Mouse (Mus musculus) testis, postnatal 10 days (tissue): ENCODE results near the gene Eif1ad.
"Not testable (repeated sequence)": the region's sequence is repeated elsewhere in the genome, so short reads cannot be mapped to it uniquely, and the experiment has no call there.

ENCODE experiments used
- DNase-seq: peaks from one replicate; pipeline ENCODE4 v3.0.0; 2021; ENCODE audit warnings: low spot score

Eif1ad gene

GRCm38 (mm10) chr19:5377446-5377845, 10.9 kb downstream of the Eif1ad start:
- no peak for DNase-seq

GRCm38 (mm10) chr19:5383326-5383725, 16.8 kb downstream of the Eif1ad start:
- DNase-seq, result no peak

- DNase-seq, result no peak
Measured at GRCm38 (mm10) chr19:5384715-5385114, 18.2 kb downstream of the Eif1ad start.

GRCm38 (mm10) chr19:5388011-5388441, 21.5 kb downstream of the Eif1ad start:
- peak; percentile 75 for DNase-seq

GRCm38 (mm10) chr19:5388588-5389242, 22.2 kb downstream of the Eif1ad start, which contains the start of gene Sart1:
Gene Sart1, minus strand, starts transcription at chr19:5388703.
- DNase-seq, result peak; percentile 93

GRCm38 (mm10) chr19:5389647-5390046, 23.1 kb downstream of the Eif1ad start:
- peak; percentile 68 for DNase-seq

GRCm38 (mm10) chr19:5390416-5390815, 23.9 kb downstream of the Eif1ad start:
- DNase-seq, result no peak

- peak; percentile 92 for DNase-seq
Measured at GRCm38 (mm10) chr19:5392892-5393291, 26.4 kb downstream of the Eif1ad start.

GRCm38 (mm10) chr19:5394168-5394567, 27.6 kb downstream of the Eif1ad start:
- no peak for DNase-seq

- DNase-seq, result no peak
Measured at GRCm38 (mm10) chr19:5395371-5395770, 28.8 kb downstream of the Eif1ad start.

GRCm38 (mm10) chr19:5401073-5401472, 34.5 kb downstream of the Eif1ad start:
- DNase-seq, result not testable (repeated sequence)

- DNase-seq, result no peak
Measured at GRCm38 (mm10) chr19:5402293-5402692, 35.8 kb downstream of the Eif1ad start, which contains the start of gene Tsga10ip. Gene Tsga10ip, minus strand, starts transcription at chr19:5402526.

- no peak for DNase-seq
Measured at GRCm38 (mm10) chr19:5405924-5406323, 39.4 kb downstream of the Eif1ad start.

GRCm38 (mm10) chr19:5406531-5407126, 40.1 kb downstream of the Eif1ad start:
- not testable (repeated sequence) for DNase-seq

- DNase-seq, result peak; percentile 78
Measured at GRCm38 (mm10) chr19:5407133-5407532, 40.6 kb downstream of the Eif1ad start.

- no peak for DNase-seq
Measured at GRCm38 (mm10) chr19:5408057-5409001, 41.8 kb downstream of the Eif1ad start.

GRCm38 (mm10) chr19:5409068-5409467, 42.5 kb downstream of the Eif1ad start:
- peak; percentile 63 for DNase-seq

- no peak for DNase-seq
Measured at GRCm38 (mm10) chr19:5410641-5411040, 44.1 kb downstream of the Eif1ad start.

GRCm38 (mm10) chr19:5411961-5412360, 45.4 kb downstream of the Eif1ad start:
- no peak for DNase-seq

- no peak for DNase-seq
Measured at GRCm38 (mm10) chr19:5413840-5414239, 47.3 kb downstream of the Eif1ad start.

- DNase-seq, result no peak
Measured at GRCm38 (mm10) chr19:5414534-5414957, 48.0 kb downstream of the Eif1ad start.

GRCm38 (mm10) chr19:5418750-5419466, 52.4 kb downstream of the Eif1ad start:
- DNase-seq, result no peak
